Mouse (Mus musculus): ENCODE results near the gene Obsl1.
A peak's percentile ranks its signal among the peaks of the same experiment; 100 is the strongest.

The Obsl1 gene

DNA sequence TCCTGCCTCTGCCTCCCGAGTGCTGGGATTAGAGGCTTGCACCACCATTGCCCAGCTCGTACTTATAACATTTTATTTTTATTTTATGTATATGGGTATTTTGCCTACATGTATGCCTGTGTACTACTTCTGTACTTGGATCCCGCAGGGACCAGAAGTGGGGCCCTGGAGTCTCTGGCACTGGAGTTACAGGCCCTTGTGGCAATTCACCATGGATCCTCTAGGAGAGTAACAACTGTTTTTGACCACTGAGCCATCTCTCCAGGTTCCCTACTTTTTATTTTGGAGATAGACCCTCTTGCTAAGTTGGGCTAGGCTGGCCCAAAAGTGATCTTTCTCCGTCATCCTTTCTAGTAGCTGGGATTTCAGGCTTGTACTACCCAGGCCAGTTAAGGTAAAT, 12.2 kb upstream of the Obsl1 start:
- DNase-seq (ENCODE audit: low spot score in 2 of 2): no peak

DNA sequence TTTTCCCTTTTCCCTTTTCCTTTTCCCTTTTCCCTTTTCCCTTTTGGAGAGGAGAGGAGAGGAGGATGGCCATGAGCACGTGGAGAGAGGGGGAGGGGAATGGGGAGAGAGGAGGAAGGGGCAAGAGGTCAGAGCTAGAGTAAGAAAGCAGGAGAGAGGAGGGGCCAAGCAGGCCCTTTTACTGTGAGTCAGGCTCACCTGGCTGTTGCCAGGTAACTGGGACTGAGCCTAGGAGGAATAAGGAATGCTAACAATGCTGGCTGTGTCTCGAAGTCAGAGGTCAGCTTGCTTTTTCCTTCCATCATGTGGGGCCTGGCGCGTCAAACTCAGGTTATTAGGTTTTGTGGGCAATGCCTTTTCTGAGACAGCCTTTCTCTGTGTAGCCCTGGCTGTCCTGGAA, 11.7 kb upstream of the Obsl1 start:
- DNase-seq (ENCODE audit: low spot score in 2 of 2): no peak

- DNase-seq (ENCODE audit: low spot score in 2 of 2): no peak
Observed at GRCm38 (mm10) chr1:75516703-75517380, 10.6 kb upstream of the Obsl1 start.

- DNase-seq (ENCODE audit: low spot score in 2 of 2): no peak
Observed at GRCm38 (mm10) chr1:75512550-75512949, 6.3 kb upstream of the Obsl1 start.

GRCm38 (mm10) chr1:75511437-75512210, 5.4 kb upstream of the Obsl1 start:
- DNase-seq (ENCODE audit: low spot score in 2 of 2): no peak

DNA sequence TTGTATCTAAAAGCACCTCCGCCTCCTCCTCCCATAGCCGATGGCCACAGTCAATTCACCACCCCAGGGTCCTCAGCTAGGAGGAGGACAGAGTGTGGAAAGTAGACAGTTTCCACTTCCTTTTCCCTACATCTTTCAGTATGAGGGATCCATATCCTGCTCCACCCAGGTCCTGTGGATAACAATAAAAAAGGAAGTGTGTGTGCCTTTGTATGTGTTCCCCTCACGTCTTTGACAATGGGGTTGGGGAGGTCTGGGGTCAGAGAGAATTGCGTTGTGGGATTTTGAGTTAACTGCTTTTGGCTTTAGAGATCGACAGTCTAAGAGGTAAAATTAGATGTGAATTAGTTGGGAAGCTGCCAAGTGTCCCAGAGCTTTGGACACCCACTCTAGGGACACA, 3.9 kb upstream of the Obsl1 start:
- no peak for DNase-seq (ENCODE audit: low spot score in 2 of 2)

DNA sequence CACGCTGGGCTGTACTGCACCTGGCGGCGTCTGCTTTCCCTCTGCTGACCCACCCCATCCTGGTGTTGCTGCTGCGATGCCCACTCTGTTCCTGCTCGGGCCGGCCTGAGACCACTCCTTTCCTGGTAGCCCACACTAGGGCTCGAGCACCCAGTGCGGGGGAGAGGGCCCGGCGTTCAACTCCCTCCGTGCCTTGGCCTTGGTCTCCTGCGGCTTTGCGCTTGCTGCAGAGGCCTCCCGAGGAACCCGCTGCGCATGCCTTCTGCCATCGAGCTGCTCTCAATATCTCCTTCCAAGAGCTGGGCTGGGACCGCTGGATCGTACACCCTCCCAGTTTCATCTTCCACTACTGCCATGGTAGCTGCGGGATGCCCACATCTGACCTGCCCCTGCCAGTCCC, 3.3 kb upstream of the Obsl1 start:
- no peak for DNase-seq (ENCODE audit: low spot score in 2 of 2)

DNA sequence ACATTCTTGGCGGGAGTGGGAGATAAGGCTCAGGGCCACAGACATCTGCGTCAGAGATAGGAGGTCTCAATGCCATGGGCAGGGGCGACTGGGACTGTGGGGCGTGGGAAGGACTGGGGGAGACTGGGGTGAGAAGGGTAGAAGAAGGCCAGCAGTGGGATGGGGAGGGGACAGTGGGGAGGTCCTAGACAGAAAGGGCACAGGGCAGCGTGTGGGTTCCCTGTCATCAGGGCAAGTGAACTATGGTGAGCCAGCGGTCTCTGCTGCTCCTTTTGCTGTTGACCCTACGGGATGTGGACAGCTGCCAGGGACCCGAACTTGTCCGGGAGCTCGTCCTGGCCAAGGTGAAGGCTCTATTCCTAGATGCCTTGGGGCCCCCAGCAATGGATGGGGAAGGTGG, 754 bp upstream of the Obsl1 start, which contains the start of gene Inha:
Gene Inha (plus strand): TSS at position 72 of the 400 bp plus-strand sequence.
- DNase-seq (ENCODE audit: low spot score in 2 of 2): no peak

DNA sequence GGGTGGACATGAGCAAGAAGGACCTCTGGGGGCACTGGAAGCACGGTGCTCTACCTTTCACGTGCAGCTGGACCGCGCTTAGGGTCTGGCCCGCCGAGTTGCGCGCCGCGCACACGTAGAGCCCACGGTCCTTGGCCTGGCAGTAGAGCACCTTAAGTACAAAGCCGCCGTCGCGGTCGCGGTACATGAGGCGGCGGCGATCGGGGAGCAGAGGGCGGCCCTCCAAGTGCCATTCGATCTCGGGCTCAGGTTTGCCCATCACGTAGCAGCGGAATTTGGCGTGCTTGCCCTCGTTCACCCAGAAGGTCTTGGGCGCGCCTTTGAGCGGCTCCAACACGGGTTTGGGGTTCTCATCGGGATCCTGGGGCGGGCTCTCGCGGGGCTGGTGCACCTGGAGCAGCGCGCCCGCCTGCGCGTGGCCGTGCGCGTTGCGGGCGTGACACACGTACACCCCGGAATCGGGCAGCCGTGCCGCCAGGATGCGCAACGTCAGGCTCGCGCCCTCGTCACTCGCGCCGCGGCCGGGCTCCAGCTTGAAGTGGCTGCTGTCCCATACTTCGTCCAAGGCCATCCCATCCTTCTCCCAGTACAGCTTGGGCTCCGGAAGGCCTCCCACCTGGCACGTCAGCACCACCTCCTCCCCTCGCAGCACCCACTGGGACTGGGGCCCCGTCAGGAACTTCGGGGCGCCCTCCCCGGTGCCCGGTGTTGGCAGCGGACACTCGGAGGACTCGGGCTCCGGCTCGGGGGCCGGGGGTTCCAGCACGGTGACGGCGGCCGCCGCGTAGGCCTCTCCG, 895 bp downstream of the Obsl1 start:
- DNase-seq (ENCODE audit: low spot score in 2 of 2): peak; percentile 63 to 75

DNA sequence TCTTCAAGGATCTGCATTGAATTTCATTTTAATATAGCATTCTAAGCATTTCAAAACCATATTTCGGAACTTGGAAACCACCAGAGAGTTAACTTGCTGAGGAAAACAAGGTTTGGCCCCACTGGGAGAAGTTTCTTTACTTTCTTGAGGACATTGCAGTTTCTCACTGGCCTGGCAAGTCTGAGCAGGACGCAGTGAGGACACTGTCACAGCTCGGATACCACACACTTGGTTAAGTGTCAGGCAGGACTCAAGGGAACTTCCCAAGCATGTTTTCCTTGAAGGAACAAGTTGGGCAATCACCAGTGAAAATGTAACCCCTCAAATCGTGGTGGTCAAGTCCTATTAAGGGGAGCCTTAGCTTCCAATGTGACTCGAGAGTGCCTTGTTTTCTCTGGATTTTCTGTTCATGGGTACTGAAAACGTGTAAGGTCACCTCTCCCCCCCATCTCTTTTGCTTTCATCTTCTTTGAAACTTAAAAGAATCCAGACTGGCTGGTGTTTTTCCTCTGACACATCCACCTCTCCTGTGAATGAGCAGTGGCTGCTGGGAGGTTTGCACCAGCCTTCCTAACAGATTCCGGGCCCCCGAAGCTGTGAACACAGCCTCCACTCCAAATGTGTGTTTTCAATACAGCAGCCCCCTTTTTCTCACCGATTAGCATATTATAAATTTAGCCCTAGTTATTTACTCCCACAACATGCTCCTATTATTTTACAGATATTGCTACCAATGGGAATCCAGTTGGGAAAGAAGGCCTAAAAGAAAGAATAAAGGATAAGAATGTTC, 1.8 kb downstream of the Obsl1 start:
- DNase-seq (ENCODE audit: low spot score in 2 of 2): no peak

- no peak for DNase-seq (ENCODE audit: low spot score in 2 of 2)
Observed at GRCm38 (mm10) chr1:75503651-75503980, 2.6 kb downstream of the Obsl1 start.

DNA sequence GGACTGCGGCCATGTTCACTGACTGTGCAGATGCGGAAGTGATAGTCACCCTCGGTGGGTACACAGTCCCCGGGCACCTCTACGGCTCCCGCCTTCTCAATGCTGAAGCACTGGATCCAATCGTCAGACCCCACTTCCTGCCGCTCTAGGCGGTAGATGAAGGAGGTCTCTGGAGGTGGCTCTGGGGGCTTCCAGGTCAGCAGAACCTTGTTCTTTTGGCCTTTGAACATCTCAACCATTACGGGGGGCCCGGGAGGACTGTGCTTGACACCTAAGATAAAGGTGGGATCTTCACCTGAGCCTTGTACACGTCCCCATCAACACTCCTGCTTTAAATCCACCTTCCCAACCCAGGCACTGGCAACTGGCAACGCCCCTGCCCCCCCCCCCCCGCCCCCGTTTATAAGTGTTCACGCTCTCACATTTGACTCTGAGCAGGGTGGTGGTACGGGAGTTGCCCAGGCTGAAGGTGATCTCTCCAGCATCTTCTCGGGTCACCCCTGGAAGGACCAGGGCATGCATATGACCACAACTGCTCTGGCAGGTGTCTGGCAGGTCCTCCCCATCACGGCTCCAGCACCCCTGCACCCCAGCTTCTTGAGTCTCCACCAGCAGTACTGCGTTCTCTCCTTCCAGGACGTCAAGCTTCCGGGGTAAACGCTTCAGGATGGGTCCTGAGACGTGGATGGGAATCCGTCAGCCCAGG, 3.2 kb downstream of the Obsl1 start:
- no peak for DNase-seq (ENCODE audit: low spot score in 2 of 2)

DNA sequence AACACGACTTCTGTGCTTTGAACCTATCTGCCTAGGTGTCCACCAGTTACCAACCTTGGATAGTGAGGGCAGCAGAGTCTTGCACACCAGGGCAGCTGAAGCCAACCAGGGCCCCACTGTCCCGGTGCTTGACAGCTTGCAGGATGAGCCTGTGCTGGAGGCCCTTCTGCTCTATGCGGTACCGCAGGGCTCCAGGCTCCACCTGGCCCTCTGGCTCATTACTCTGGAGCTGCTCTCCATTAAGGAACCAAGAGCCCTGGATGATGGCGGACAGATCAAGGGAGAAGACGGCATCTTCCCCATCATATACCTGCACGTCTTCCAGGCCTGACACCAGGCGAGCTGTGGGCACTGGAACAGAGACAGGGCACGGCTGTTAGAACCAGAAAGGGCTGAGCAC, 4.3 kb downstream of the Obsl1 start:
- DNase-seq (ENCODE audit: low spot score in 2 of 2): no peak

DNA sequence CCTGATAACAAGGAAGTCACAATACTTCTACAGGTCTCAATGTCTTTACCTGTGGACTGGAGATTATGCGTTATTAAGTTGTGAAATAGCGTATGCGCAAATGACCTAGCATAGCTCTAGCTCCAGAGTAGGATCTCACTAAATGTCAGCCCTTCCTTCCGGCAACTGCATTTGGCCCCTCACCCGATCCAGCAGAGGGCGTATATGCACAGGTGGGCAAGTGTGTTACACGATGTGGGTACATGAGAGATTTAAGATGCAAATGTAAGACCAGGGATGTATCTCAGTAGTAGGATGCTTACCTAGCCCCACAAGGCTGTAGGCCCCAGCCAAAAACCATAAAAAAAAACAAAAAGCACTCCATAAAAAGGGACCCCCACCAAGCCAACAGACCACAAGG, 6.8 kb downstream of the Obsl1 start:
- DNase-seq (ENCODE audit: low spot score in 2 of 2): no peak

DNA sequence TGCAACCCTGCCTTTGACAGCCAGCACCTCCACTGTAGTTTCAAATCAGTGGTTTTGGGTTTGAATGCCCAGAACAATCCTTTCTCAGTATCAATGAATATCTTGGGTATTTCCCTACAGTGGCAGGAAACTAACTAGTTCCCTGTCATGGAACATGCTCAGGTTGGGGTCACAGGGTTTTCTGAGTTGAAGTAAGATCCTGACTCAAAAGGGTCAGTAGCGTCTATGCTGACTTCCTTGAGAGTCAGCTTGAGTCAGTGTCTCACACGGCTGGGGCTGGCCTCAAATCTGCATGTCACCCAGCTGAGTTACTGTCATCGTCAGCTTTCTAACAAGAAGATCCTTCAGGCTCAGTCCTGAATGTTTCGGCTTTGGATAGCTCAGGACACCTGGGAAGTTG, 7.4 kb downstream of the Obsl1 start:
- DNase-seq (ENCODE audit: low spot score in 2 of 2): no peak

- DNase-seq (ENCODE audit: low spot score in 2 of 2): no peak
Observed at GRCm38 (mm10) chr1:75494878-75495548, 11.2 kb downstream of the Obsl1 start.

- no peak for DNase-seq (ENCODE audit: low spot score in 2 of 2)
Observed at GRCm38 (mm10) chr1:75492579-75493170, 13.6 kb downstream of the Obsl1 start.

GRCm38 (mm10) chr1:75490785-75491551, 15.3 kb downstream of the Obsl1 start:
- no peak for DNase-seq (ENCODE audit: low spot score in 2 of 2)

DNA sequence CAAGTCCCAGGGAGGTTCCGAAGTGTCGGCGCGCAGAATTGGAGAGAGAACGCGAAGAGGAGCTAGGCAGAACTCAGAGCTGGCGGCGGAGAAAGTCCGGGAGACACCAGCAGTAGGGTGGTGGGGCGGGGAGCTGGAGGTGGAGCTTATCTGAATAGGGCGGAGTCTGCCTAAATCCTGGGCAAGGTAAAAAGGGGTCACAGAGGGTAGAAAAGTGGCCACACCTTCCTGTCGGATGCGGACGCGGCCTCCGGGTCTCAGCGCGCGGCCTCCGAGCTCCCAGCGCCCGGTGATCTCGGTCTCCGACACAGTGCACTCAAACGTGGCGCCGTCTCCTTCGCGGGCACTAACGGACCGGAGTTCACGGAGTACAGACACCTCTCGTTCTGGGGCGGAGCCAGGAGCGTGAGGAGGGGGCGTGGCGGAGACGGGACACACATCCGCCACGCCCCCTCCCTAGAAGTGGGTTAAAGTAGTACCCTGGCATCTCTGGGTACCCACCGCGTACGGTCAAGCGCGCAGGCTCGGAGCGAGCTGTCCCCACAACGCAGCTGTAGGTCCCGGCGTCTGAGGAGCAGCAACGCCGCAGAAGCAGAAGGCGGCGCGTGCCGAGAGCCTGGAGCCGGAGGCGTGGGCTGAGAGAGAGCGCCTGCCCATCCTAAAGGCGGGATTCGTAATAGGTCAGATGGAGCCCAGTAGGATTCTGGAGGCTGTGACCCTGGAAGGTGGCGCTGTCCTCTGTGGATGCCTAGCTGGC, 18.7 kb downstream of the Obsl1 start:
- DNase-seq (ENCODE audit: low spot score in 2 of 2): no peak
